Mouse (Mus musculus) limb, embryonic 15.5 days (tissue): ENCODE data around the gene Lsm3. TPM values are rescaled to one million over a fixed set of nuclear protein-coding genes. Genes with fewer than 3 reads are reported as not detected.

Source experiments
- ATAC-seq: fragments of 200-750 bp; cut with Nextera tagmentation; 2 replicates; pipeline ENCODE4 v1.8.0; 2017; ENCODE audit warnings: low read depth, moderate TSS enrichment; ENCODE audit not compliant: insufficient number of reproducible peaks, low FRiP score, low TSS enrichment
- H3K27ac ChIP-seq: fragments of 300-500 bp; sonication (generic); 2 replicates; pipeline ENCODE4 v1.5.1; 2015; ENCODE audit warnings: moderate library complexity, mild to moderate bottlenecking, inconsistent platforms
- H3K27me3 ChIP-seq: fragments of 300-500 bp; sonication (generic); 2 replicates; pipeline ENCODE4 v1.6.1; 2015; ENCODE audit warnings: inconsistent platforms
- H3K36me3 ChIP-seq: fragments of 300-500 bp; sonication (generic); 2 replicates; pipeline ENCODE4 v1.6.1; 2015; ENCODE audit warnings: inconsistent platforms
- H3K4me1 ChIP-seq: fragments of 300-500 bp; sonication (generic); 2 replicates; pipeline ENCODE4 v1.6.1; 2015; ENCODE audit warnings: inconsistent platforms
- H3K4me2 ChIP-seq: fragments of 300-500 bp; sonication (generic); 2 replicates; pipeline ENCODE4 v1.6.1; 2015; ENCODE audit warnings: mild to moderate bottlenecking, inconsistent platforms
- H3K4me3 ChIP-seq: fragments of 300-500 bp; sonication (generic); 2 replicates; pipeline ENCODE4 v1.5.1; 2015; ENCODE audit warnings: mild to moderate bottlenecking, inconsistent platforms
- H3K9ac ChIP-seq: fragments of 300-500 bp; sonication (generic); 2 replicates; pipeline ENCODE4 v1.6.1; 2015; ENCODE audit warnings: inconsistent platforms
- H3K9me3 ChIP-seq: fragments of 300-500 bp; sonication (generic); 2 replicates; pipeline ENCODE4 v1.6.1; 2016; ENCODE audit warnings: inconsistent platforms
- WGBS: fragments of 180-500 bp; shearing (Covaris S2); methylation state at CpG from one replicate; pipeline ENCODE4 v1.1.7; 2015; 5-methylcytosine and 5-hydroxymethylcytosine counted together
- polyA plus RNA-seq: library from polyadenylated mRNA; unstranded; fragments of >200 nt; fragmentation: Nextera tagmentation; extraction: Ambion mirVana; gene quantifications from 2 replicates; pipeline ENCODE4 v1.2.1, GENCODE M21; 2015

Gene Lsm3
- polyA plus RNA-seq, 1 experiment from 2014 or later: 202 TPM

- 91% methylated on average over 15 of the region's 15 CpGs for WGBS
- no peak for ATAC-seq
- Histone ChIP-seq H3K9ac (no peak overlapping the region), H3K27me3 (no peaks in the 10 kb centered on the region), H3K27ac (no peak overlapping the region), H3K9me3 (no peaks in the 10 kb centered on the region), H3K4me2 (no peak overlapping the region), H3K36me3 (peaks cover 98% of the 10 kb centered on the region), H3K4me3 (no peak overlapping the region), H3K4me1 (no peaks in the 10 kb centered on the region)
These were observed 28.8 kb upstream of the Lsm3 start for GRCm38 (mm10) chr6:91486736-91487453.

DNA sequence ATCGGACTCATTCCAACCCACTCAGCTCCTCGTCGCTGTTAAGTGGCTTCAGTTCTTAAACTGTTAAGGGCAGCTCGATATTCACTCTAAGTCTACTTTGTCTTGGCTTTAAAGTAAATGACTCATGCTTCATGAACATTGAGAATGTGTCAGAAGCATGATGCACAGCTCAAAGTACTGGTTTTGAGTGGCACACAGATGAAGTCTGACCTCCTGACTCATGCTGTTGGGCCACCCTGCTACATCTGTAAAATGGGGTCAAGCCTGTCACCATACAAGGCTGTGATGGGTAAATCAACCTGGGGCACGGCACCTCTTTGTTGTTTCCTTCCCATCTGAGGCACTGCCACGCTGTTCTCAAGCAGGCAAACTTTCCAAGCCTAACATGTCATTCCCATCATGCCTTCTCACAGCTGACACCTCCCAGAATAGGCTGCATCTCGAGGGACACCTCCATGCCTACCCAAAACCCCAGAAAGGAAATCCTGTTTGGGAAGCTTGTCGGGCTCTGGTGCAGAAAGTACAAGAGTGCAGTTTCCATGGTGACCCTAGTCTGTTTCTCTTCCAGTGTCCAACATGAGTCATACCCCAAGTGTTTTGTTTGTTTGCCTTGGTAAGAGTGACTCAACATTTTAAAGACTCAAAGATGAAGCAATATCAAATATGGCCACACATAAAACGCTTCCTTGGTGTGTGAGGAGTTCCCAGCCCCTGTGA lies 27.1 kb upstream of the Lsm3 start:
- WGBS: 74% methylated on average over 9 of the region's 9 CpGs
- peak overlapping the region; percentile 12; the same call in 1 of the 2 replicates for H3K27ac ChIP-seq
- no peak overlapping the region for H3K4me3 ChIP-seq
- no peak overlapping the region for H3K9ac ChIP-seq
- no peak for ATAC-seq
- peaks cover 93% of the 10 kb centered on the region for H3K36me3 ChIP-seq
- H3K4me1 ChIP-seq: no peaks in the 10 kb centered on the region
- H3K9me3 ChIP-seq: no peaks in the 10 kb centered on the region
- no peak overlapping the region for H3K4me2 ChIP-seq
- no peaks in the 10 kb centered on the region for H3K27me3 ChIP-seq

- no peak for ATAC-seq
- Histone ChIP-seq H3K27me3 (no peaks in the 10 kb centered on the region), H3K4me1 (no peaks in the 10 kb centered on the region), H3K4me2 (no peak overlapping the region), H3K4me3 (no peak overlapping the region), H3K36me3 (peaks cover 89% of the 10 kb centered on the region), H3K27ac (no peak overlapping the region), H3K9me3 (no peaks in the 10 kb centered on the region), H3K9ac (no peak overlapping the region)
- 85% methylated on average over 10 of the region's 10 CpGs for WGBS
These were observed 25.9 kb upstream of the Lsm3 start for GRCm38 (mm10) chr6:91489872-91490271.

- whole genome bisulfite sequencing: 72% methylated on average over 6 of the region's 6 CpGs
- H3K36me3 ChIP-seq: peaks cover 89% of the 10 kb centered on the region
- no peaks in the 10 kb centered on the region for H3K4me1 ChIP-seq
These were observed 24.7 kb upstream of the Lsm3 start for GRCm38 (mm10) chr6:91491004-91491403.

DNA sequence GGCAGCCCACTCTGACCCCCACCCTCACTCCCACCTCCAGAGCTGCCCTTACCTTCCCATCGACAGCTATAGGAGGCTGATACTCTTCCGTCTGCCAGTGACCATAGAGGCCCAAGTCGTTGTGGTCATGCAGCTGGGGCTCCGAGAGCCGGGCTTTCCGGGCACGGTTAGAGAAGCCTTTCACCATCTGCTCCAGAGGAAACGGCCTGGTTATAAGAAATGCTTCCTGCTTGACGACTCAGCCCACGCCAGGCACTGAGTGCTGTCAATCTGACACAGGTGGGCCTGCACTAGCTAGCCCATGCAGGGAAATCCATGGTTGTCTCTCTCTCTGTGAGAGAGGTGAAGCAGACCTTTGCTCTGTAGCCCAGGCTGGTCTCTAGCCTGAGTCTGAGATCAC lies 22.7 kb upstream of the Lsm3 start:
- no peaks in the 10 kb centered on the region for H3K27me3 ChIP-seq
- H3K9me3 ChIP-seq: no peaks in the 10 kb centered on the region
- no peak overlapping the region for H3K4me3 ChIP-seq
- H3K27ac ChIP-seq: no peak overlapping the region
- H3K36me3 ChIP-seq: peaks cover 87% of the 10 kb centered on the region
- 80% methylated on average over 10 of the region's 10 CpGs for WGBS
- H3K4me2 ChIP-seq: no peak overlapping the region
- H3K4me1 ChIP-seq: no peaks in the 10 kb centered on the region
- no peak for ATAC-seq
- H3K9ac ChIP-seq: no peak overlapping the region

More at GRCm38 (mm10) chr6:91491004-91491403, 24.7 kb upstream of the Lsm3 start:
- Histone ChIP-seq H3K4me2 (no peak overlapping the region), H3K27ac (no peak overlapping the region), H3K4me3 (no peak overlapping the region), H3K27me3 (no peaks in the 10 kb centered on the region), H3K9ac (no peak overlapping the region), H3K9me3 (no peaks in the 10 kb centered on the region)
- no peak for ATAC-seq

GRCm38 (mm10) chr6:91494526-91494925 lies 21.2 kb upstream of the Lsm3 start:
- Histone ChIP-seq H3K36me3 (peaks cover 89% of the 10 kb centered on the region), H3K4me3 (no peak overlapping the region), H3K4me1 (no peaks in the 10 kb centered on the region), H3K27ac (no peak overlapping the region), H3K9me3 (no peaks in the 10 kb centered on the region), H3K9ac (no peak overlapping the region), H3K27me3 (no peaks in the 10 kb centered on the region), H3K4me2 (no peak overlapping the region)
- ATAC-seq: no peak
- 84% methylated on average over 8 of the region's 8 CpGs for WGBS

- Histone ChIP-seq H3K9me3 (no peaks in the 10 kb centered on the region), H3K4me1 (0 out of 2 replicates have a peak, but pooled peaks cover 2% of the 10 kb centered on the region), H3K4me2 (no peak overlapping the region), H3K36me3 (peaks cover 94% of the 10 kb centered on the region), H3K27me3 (no peaks in the 10 kb centered on the region), H3K9ac (no peak overlapping the region), H3K4me3 (no peak overlapping the region), H3K27ac (no peak overlapping the region)
- no peak for ATAC-seq
- WGBS: 74% methylated on average over 1 of the region's 1 CpGs
These were observed 12.4 kb upstream of the Lsm3 start for GRCm38 (mm10) chr6:91503302-91503701.

DNA sequence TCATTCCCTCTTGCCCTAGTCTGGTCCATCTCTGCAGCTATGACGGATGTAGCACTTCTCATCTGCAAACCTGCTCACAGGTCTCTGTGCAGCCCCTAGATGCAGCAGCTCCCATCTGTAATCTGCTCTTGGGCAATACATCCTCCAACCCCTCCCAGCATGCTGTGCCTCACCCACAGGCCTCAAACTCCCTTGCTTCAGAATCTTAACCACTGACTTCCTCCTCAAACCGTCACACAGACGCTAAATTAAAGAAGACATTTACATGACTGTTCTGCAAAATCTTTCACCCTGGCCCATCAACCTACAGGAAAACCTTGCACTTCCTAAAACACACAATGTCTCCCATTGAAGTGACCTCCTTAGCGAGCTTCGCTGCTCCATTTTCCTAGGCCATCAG lies 9.7 kb upstream of the Lsm3 start:
- 90% methylated on average over 5 of the region's 5 CpGs for WGBS
- Histone ChIP-seq H3K9ac (no peak overlapping the region), H3K4me1 (0 out of 2 replicates have a peak, but pooled peaks cover 2% of the 10 kb centered on the region), H3K27me3 (no peaks in the 10 kb centered on the region), H3K4me2 (no peak overlapping the region), H3K27ac (no peak overlapping the region), H3K36me3 (peaks cover 85% of the 10 kb centered on the region), H3K4me3 (no peak overlapping the region), H3K9me3 (no peaks in the 10 kb centered on the region)
- ATAC-seq: no peak

- no peaks in the 10 kb centered on the region for H3K27me3 ChIP-seq
- peaks cover 70% of the 10 kb centered on the region for H3K36me3 ChIP-seq
- no peak overlapping the region for H3K4me2 ChIP-seq
- WGBS: 45% methylated on average over 3 of the region's 3 CpGs
- no peak overlapping the region for H3K4me3 ChIP-seq
- 0 out of 2 replicates have a peak, but pooled peaks cover 2% of the 10 kb centered on the region for H3K4me1 ChIP-seq
- H3K27ac ChIP-seq: no peak overlapping the region
- no peak for ATAC-seq
- H3K9ac ChIP-seq: no peak overlapping the region
- H3K9me3 ChIP-seq: no peaks in the 10 kb centered on the region
These were observed 7.7 kb upstream of the Lsm3 start for GRCm38 (mm10) chr6:91508041-91508440.

DNA sequence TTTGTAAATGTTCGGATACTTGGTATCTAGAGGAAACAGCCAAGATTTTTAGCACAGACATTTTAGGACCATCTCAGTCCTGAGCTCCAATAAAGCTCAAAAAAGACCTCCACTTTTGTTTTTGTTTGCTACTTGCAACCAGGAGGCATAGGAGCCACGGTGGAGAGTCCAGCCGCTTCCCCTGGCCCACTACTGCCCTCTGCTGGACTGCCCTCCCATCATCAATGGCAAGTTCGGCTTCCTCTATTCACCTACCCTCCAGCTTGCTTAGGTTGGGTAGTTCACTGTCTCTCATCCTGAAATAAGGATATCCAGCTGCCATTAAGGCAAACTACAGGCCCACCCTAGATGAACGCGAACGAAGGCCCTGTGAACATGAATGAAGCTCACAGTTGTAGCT lies 6.4 kb upstream of the Lsm3 start:
- no peak for ATAC-seq
- H3K4me3 ChIP-seq: no peak overlapping the region
- peaks cover 57% of the 10 kb centered on the region for H3K36me3 ChIP-seq
- 0 out of 2 replicates have a peak, but pooled peaks cover 3% of the 10 kb centered on the region for H3K4me1 ChIP-seq
- no peaks in the 10 kb centered on the region for H3K9me3 ChIP-seq
- H3K27me3 ChIP-seq: no peaks in the 10 kb centered on the region
- no peak overlapping the region for H3K27ac ChIP-seq
- H3K4me2 ChIP-seq: no peak overlapping the region
- 44% methylated on average over 7 of the region's 7 CpGs for WGBS
- no peak overlapping the region for H3K9ac ChIP-seq

DNA sequence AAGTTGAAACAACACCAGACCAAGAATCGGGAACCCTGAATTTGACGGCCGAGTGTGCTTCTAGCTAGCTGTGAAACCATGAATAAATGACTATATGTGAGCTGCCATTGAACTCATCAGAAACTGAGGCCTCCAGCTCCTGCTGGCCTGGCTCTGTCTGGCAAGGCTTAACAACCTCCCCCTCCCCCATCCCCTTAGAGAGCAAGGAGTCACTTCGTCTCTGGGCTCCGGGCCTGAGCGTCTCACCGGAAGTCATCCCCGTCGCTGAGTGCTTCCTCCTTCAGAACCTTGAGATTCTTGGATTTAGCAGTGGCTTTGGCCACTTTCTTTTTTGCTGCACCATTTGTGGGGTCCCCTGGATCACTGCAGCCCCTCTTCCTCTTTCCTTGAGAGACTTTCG lies 5.5 kb upstream of the Lsm3 start:
- Histone ChIP-seq H3K36me3 (peaks cover 49% of the 10 kb centered on the region), H3K9me3 (no peaks in the 10 kb centered on the region), H3K4me2 (no peak overlapping the region), H3K27me3 (no peaks in the 10 kb centered on the region), H3K27ac (no peak overlapping the region), H3K9ac (no peak overlapping the region), H3K4me1 (peaks cover 10% of the 10 kb centered on the region), H3K4me3 (no peak overlapping the region)
- ATAC-seq: no peak
- WGBS: 70% methylated on average over 10 of the region's 10 CpGs

DNA sequence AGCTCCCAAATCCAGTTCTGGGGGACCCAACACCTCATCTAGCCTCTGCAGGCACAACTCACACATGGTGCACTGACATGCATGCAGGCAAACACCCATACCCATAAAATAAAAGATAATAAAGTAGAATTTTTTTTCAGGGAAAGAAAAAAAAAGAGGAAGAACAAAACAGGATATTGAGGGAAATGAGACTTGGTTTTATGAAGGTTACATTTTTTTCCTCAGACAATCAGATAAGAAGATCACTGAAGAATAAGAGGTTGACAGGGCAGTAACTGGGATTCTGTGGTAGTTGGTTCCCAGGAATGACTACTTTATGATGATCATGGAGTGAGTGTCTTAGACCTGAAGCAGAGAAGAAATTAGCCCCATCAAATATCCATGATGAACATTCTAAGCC lies 1.6 kb upstream of the Lsm3 start:
- no peak overlapping the region for H3K4me3 ChIP-seq
- H3K9ac ChIP-seq: no peak overlapping the region
- H3K36me3 ChIP-seq: peaks cover 25% of the 10 kb centered on the region
- H3K27ac ChIP-seq: no peak overlapping the region
- no peaks in the 10 kb centered on the region for H3K9me3 ChIP-seq
- H3K4me1 ChIP-seq: peaks cover 17% of the 10 kb centered on the region
- no peak for ATAC-seq
- no peak overlapping the region for H3K4me2 ChIP-seq
- H3K27me3 ChIP-seq: no peaks in the 10 kb centered on the region
